In genomic region chr7:118116787-118117538, GRCm38 (mm10) we compare ENCODE assay signal across 8 mouse cellular contexts. TPM values are rescaled to one million over a fixed set of nuclear protein-coding genes. Genes with fewer than 3 reads are reported as not detected.
A peak's percentile ranks its signal among the peaks of the same experiment; 100 is the strongest.
DNase-seq lines count a peak whose midpoint lies in the region; ATAC-seq and TF ChIP-seq lines count a peak whose summit lies in the region.

No protein-coding gene starts in this region.

- TF ChIP-seq POLR2A in limb, embryonic 14.5 days (IDR thresholded peaks at IDR 0.05; ENCODE audit: borderline replicate concordance, extremely low read depth, insufficient read depth, insufficient read length) = no peak
- TF ChIP-seq POLR2A in small intestine, adult 2 months (IDR thresholded peaks at IDR 0.05; ENCODE audit: low read depth, low read length) = no peak

- H3K36me3 ChIP-seq in lung, embryonic 15.5 days = peaks cover 64% of the 10 kb centered on the region
- H3K36me3 ChIP-seq in forebrain, embryonic 10.5 days (replicated peaks) = peaks cover 76% of the 10 kb centered on the region
- peaks cover 68% of the 10 kb centered on the region for H3K36me3 ChIP-seq in limb, embryonic 14.5 days (ENCODE audit: control insufficient read depth, insufficient read depth, low read length)
- H3K36me3 ChIP-seq in small intestine, adult 2 months (ENCODE audit: control insufficient read depth, insufficient read depth, low read length) = peaks cover 55% of the 10 kb centered on the region

- peaks cover 38% of the 10 kb centered on the region for H3K4me1 ChIP-seq in lung, embryonic 15.5 days
- H3K4me1 ChIP-seq in forebrain, embryonic 10.5 days = peaks cover 57% of the 10 kb centered on the region
- peaks cover 28% of the 10 kb centered on the region for H3K4me1 ChIP-seq in limb, embryonic 14.5 days (ENCODE audit: control insufficient read depth, insufficient read depth, low read length)
- H3K4me1 ChIP-seq in small intestine, adult 2 months (ENCODE audit: control insufficient read depth, insufficient read depth, insufficient read length, low read length) = peaks cover 12% of the 10 kb centered on the region; the same call in 1 of the 2 replicates

- no peaks in the 10 kb centered on the region for H3K27me3 ChIP-seq in lung, embryonic 15.5 days
- no peaks in the 10 kb centered on the region for H3K27me3 ChIP-seq in forebrain, embryonic 10.5 days (ENCODE audit: poor library complexity, severe bottlenecking)
- H3K27me3 ChIP-seq in limb, embryonic 14.5 days (ENCODE audit: control insufficient read depth, insufficient read depth, low read length) = no peaks in the 10 kb centered on the region
- no peaks in the 10 kb centered on the region for H3K27me3 ChIP-seq in small intestine, adult 2 months (ENCODE audit: control insufficient read depth, insufficient read depth, low read length)

- WGBS in lung, embryonic 15.5 days = 14% methylated on average over 8 of the region's 8 CpGs
- 26% methylated on average over 8 of the region's 8 CpGs for WGBS in forebrain, embryonic 10.5 days
- 17% methylated on average over 8 of the region's 8 CpGs for WGBS in limb, embryonic 14.5 days
- 16% methylated on average over 8 of the region's 8 CpGs for WGBS in small intestine, adult 2 months

- H3K27ac ChIP-seq in lung, embryonic 15.5 days = peak overlapping the region; percentile 35; the same call in 1 of the 2 replicates
- H3K27ac ChIP-seq in forebrain, embryonic 10.5 days = peak overlapping the region; percentile 99
- H3K27ac ChIP-seq in limb, embryonic 14.5 days (replicated peaks; ENCODE audit: low read depth, low read length) = no peak overlapping the region
- H3K27ac ChIP-seq in small intestine, adult 2 months (ENCODE audit: insufficient read depth, low read depth, low read length) = no peak overlapping the region

- TF ChIP-seq CTCF in small intestine, adult 2 months (IDR thresholded peaks at IDR 0.05; ENCODE audit: extremely low read depth, insufficient read length, insufficient replicate concordance, low read depth, low read length) = no peak

- peak overlapping the region; percentile 42; the same call in 1 of the 2 replicates for H3K9ac ChIP-seq in lung, embryonic 15.5 days
- H3K9ac ChIP-seq in limb, embryonic 14.5 days (ENCODE audit: low read depth, low read length, severe bottlenecking) = peak overlapping the region; percentile 63; the same call in 1 of the 2 replicates

- DNase-seq in lung, postnatal 10 days = no peak
- DNase-seq in forebrain, embryonic 10.5 days (ENCODE audit: extremely low spot score, low spot score) = no peak
- no peak for DNase-seq in limb, embryonic 14.5 days (ENCODE audit: low spot score)
- no peak for DNase-seq in right cerebral cortex, adult 18-20 months
- DNase-seq in gastrocnemius, postnatal 36 days = no peak
- DNase-seq in layer of hippocampus, adult 9-11 months = no peak

- intact Hi-C loops in gastrocnemius, postnatal 36 days (cut with DNase I) = loop anchor here (10.0 kb wide), 1 partner anchor 712 kb away; no protein-coding TSS in a partner anchor

- ATAC-seq in lung, embryonic 15.5 days (ENCODE audit: borderline replicate concordance, extremely low read depth, low FRiP score, low TSS enrichment) = no peak
- ATAC-seq in limb, embryonic 14.5 days (ENCODE audit: low FRiP score, low read depth) = no peak

- no peaks in the 10 kb centered on the region for H3K9me3 ChIP-seq in lung, embryonic 15.5 days
- H3K9me3 ChIP-seq in forebrain, embryonic 10.5 days = no peaks in the 10 kb centered on the region
- no peaks in the 10 kb centered on the region for H3K9me3 ChIP-seq in limb, embryonic 14.5 days (ENCODE audit: control insufficient read depth, low read length)

- H3K4me3 ChIP-seq in lung, embryonic 15.5 days = peak overlapping the region; percentile 87
- peak overlapping the region; percentile 99 for H3K4me3 ChIP-seq in forebrain, embryonic 10.5 days
- H3K4me3 ChIP-seq in limb, embryonic 14.5 days (replicated peaks; ENCODE audit: low read length) = peak overlapping the region; percentile 88; the same call in 1 of the 2 replicates
- H3K4me3 ChIP-seq in small intestine, adult 2 months (ENCODE audit: low read depth, low read length) = peak overlapping the region; percentile 91; the same call in 1 of the 2 replicates

- H3K4me2 ChIP-seq in lung, embryonic 15.5 days = peak overlapping the region; percentile 62
- H3K4me2 ChIP-seq in limb, embryonic 14.5 days (replicated peaks; ENCODE audit: low read depth, low read length, severe bottlenecking) = peak overlapping the region; percentile 55

RNA-seq across cellular contexts. Expression of gene Rps15a, which starts 1.0 kb away (rescaled TPM):
- 769 and 810 TPM in 2 replicates for polyA plus RNA-seq in lung, embryonic 15.5 days (2015; fragmentation: Nextera tagmentation; extraction: Ambion mirVana)
- 655 and 667 TPM in 2 replicates for polyA plus RNA-seq in forebrain, embryonic 10.5 days (2016; fragmentation: Nextera tagmentation; extraction: Ambion mirVana)
- polyA plus RNA-seq in limb, embryonic 14.5 days (2012; rRNA removed) = 2,332 and 6,071 TPM in 2 replicates
- 948 and 1,027 TPM in 2 replicates for polyA plus RNA-seq in limb, embryonic 14.5 days (2014; fragmentation: Nextera tagmentation; extraction: Ambion mirVana)
- 94.0 and 192 TPM in 2 replicates for polyA plus RNA-seq in small intestine, adult 2 months (2012; rRNA removed)
- total RNA-seq in gastrocnemius, postnatal 36 days (2021) = 100 to 1,000 TPM; 374 to 433 TPM

RNA-seq across cellular contexts. Expression of gene Arl6ip1, which starts 12.5 kb away (rescaled TPM):
- 500 and 550 TPM in 2 replicates for polyA plus RNA-seq in lung, embryonic 15.5 days (2015; fragmentation: Nextera tagmentation; extraction: Ambion mirVana)
- polyA plus RNA-seq in forebrain, embryonic 10.5 days (2016; fragmentation: Nextera tagmentation; extraction: Ambion mirVana) = 495 and 509 TPM in 2 replicates
- polyA plus RNA-seq in limb, embryonic 14.5 days (2012; rRNA removed) = 163 and 196 TPM in 2 replicates
- 283 and 299 TPM in 2 replicates for polyA plus RNA-seq in limb, embryonic 14.5 days (2014; fragmentation: Nextera tagmentation; extraction: Ambion mirVana)
- 44.8 and 99.7 TPM in 2 replicates for polyA plus RNA-seq in small intestine, adult 2 months (2012; rRNA removed)
- 1 to 10 TPM; 8.5 TPM for total RNA-seq in gastrocnemius, postnatal 36 days (2021)

Comparison
In these comparisons a context has a peak if more than half of its experiments do, and no peak if none do; other contexts are left out.
1. H3K27ac ChIP-seq: peak in lung, embryonic 15.5 days (single experiment) and forebrain, embryonic 10.5 days (single experiment); none in limb, embryonic 14.5 days (single experiment) and small intestine, adult 2 months (single experiment).
2. Peak in every context shown above with its lines, with median percentiles within 50 percentile points of each other: H3K4me3 ChIP-seq.